Mouse (Mus musculus) liver (tissue): ENCODE results near the gene Dclk3.
A peak's percentile ranks its signal among the peaks of the same experiment; 100 is the strongest.

ENCODE experiments used
- DNase-seq: peaks from one replicate; pipeline ENCODE4 v3.0.0-alpha.2; 2020; ENCODE audit warnings: mixed read lengths

Gene Dclk3

GRCm38 (mm10) chr9:111491280-111491679 lies 52.4 kb downstream of the Dclk3 start:
- no peak for DNase-seq

- DNase-seq, result no peak
These were observed 54.6 kb downstream of the Dclk3 start for GRCm38 (mm10) chr9:111493490-111493889.

GRCm38 (mm10) chr9:111495561-111495960 lies 56.7 kb downstream of the Dclk3 start:
- DNase-seq, result peak; percentile 69

GRCm38 (mm10) chr9:111497074-111497811 lies 58.4 kb downstream of the Dclk3 start:
- DNase-seq, result peak; percentile 70

GRCm38 (mm10) chr9:111500211-111500610 lies 61.3 kb downstream of the Dclk3 start:
- no peak for DNase-seq

- no peak for DNase-seq
These were observed 67.2 kb downstream of the Dclk3 start for GRCm38 (mm10) chr9:111506075-111506474.

- no peak for DNase-seq
These were observed 75.9 kb downstream of the Dclk3 start for GRCm38 (mm10) chr9:111514586-111515473.

GRCm38 (mm10) chr9:111515536-111515935 lies 76.7 kb downstream of the Dclk3 start:
- no peak for DNase-seq

GRCm38 (mm10) chr9:111522226-111522625 lies 83.3 kb downstream of the Dclk3 start:
- DNase-seq, result no peak

GRCm38 (mm10) chr9:111523111-111523510 lies 84.2 kb downstream of the Dclk3 start:
- DNase-seq, result no peak

- DNase-seq, result no peak
These were observed 85.0 kb downstream of the Dclk3 start for GRCm38 (mm10) chr9:111523871-111524270.

GRCm38 (mm10) chr9:111534744-111535423 lies 96.0 kb downstream of the Dclk3 start:
- peak; percentile 17 for DNase-seq

GRCm38 (mm10) chr9:111535445-111536064 lies 96.7 kb downstream of the Dclk3 start:
- DNase-seq, result peak; percentile 8
